ENCODE assay signal across 22 mouse cellular contexts in genomic region chr8:106129232-106129930, GRCm38 (mm10). TPM values are rescaled to one million over a fixed set of nuclear protein-coding genes. Genes with fewer than 3 reads are reported as not detected.
A peak's percentile ranks its signal among the peaks of the same experiment; 100 is the strongest.
DNase-seq lines count a peak whose midpoint lies in the region; TF ChIP-seq lines count a peak whose summit lies in the region.
"Had no signal": no experiment of that assay in that cellular context is flagged by ENCODE, and none has a peak within 500 bp of the region (broad histone marks: within the 10 kb centered on the region; RNA-seq: fewer than 3 reads in every experiment).

No protein-coding gene starts in this region.

- TF ChIP-seq POLR2A in kidney, adult 2 months (IDR thresholded peaks at IDR 0.05; ENCODE audit: low read depth, low read length), result no peak

- 0 out of 2 replicates have a peak, but pooled peaks cover 7% of the 10 kb centered on the region for H3K4me1 ChIP-seq in kidney, adult 2 months (ENCODE audit: control insufficient read depth, insufficient read depth, low read length)
- H3K4me1 ChIP-seq: forebrain, embryonic 10.5 days; forebrain, embryonic 13.5 days; heart, embryonic 13.5 days; hindbrain, embryonic 10.5 days; hindbrain, embryonic 13.5 days had no signal

- peak; percentile 95 for DNase-seq in heart, adult 11 months
- DNase-seq in heart, postnatal 25 days (ENCODE audit: low spot score), result no peak
- peak; percentile 24 for DNase-seq in kidney, adult 2 months
- DNase-seq in kidney, postnatal 36 days, result no peak
- DNase-seq in urinary bladder, postnatal 14 days (ENCODE audit: low spot score), result peak; percentile 22
- no peak for DNase-seq in urinary bladder, postnatal 36 days (ENCODE audit: low spot score in 2 of 2)
- DNase-seq: adrenal gland, adult 2 months; adrenal gland, postnatal 14 days; cerebellum, adult 11 months; cerebellum, adult 2 months; cerebellum, postnatal 10 days; gastrocnemius, postnatal 14 days; heart, adult 2 months; heart, postnatal 36 days had no signal

- peaks cover 2% of the 10 kb centered on the region; the same call in 1 of the 2 replicates for H3K36me3 ChIP-seq in kidney, adult 2 months (ENCODE audit: control insufficient read depth, insufficient read depth, low read length)

- H3K27me3 ChIP-seq in kidney, adult 2 months (replicated peaks; ENCODE audit: control insufficient read depth, insufficient read depth, low read length), result no peaks in the 10 kb centered on the region

- intact Hi-C loops in heart, postnatal 25 days (cut with DNase I), result no loop called here

- H3K27ac ChIP-seq in kidney, adult 2 months (ENCODE audit: insufficient read depth, low read depth, low read length), result no peak overlapping the region
- H3K27ac ChIP-seq: forebrain, embryonic 10.5 days; forebrain, embryonic 13.5 days; heart, adult 2 months; heart, embryonic 13.5 days; hindbrain, embryonic 10.5 days; hindbrain, embryonic 13.5 days; intestine, embryonic 15.5 days had no signal

- no peak overlapping the region for H3K4me3 ChIP-seq in kidney, adult 2 months (ENCODE audit: insufficient read depth, low read depth, low read length)
- H3K4me3 ChIP-seq: forebrain, embryonic 10.5 days; forebrain, embryonic 13.5 days; heart, adult 2 months; heart, embryonic 13.5 days; hindbrain, embryonic 10.5 days; hindbrain, embryonic 13.5 days; intestine, embryonic 15.5 days had no signal

- TF ChIP-seq CTCF in kidney, adult 2 months (conservative IDR thresholded peaks at IDR 0.05; ENCODE audit: insufficient read depth, insufficient read length, low read depth, low read length), result no peak

RNA-seq across cellular contexts. Expression of gene Esrp2, which starts 7.4 kb away (rescaled TPM):
- total RNA-seq in heart, postnatal 25 days (2021), result under 1 TPM; 0.53 to 0.60 TPM
- polyA plus RNA-seq in kidney, adult 2 months (2012; rRNA removed), result 31.0 and 34.3 TPM in 2 replicates
- total RNA-seq: gastrocnemius, adult 18-20 months; gastrocnemius, postnatal 14 days had no signal
- polyA plus RNA-seq: CD4-positive, CD25-positive, alpha-beta regulatory T cell, adult 4 months had no signal

RNA-seq across cellular contexts. Expression of gene Pla2g15, which starts 20.8 kb away (rescaled TPM):
- 1 to 10 TPM; 7.8 to 8.7 TPM for total RNA-seq in heart, postnatal 25 days (2021)
- 9.4 and 10.2 TPM in 2 replicates for polyA plus RNA-seq in kidney, adult 2 months (2012; rRNA removed)

RNA-seq across cellular contexts. Expression of gene Slc7a6, which starts 39.3 kb away (rescaled TPM):
- total RNA-seq in heart, postnatal 25 days (2021), result 10 to 100 TPM; 12.0 to 12.2 TPM
- 8.2 and 9.8 TPM in 2 replicates for polyA plus RNA-seq in kidney, adult 2 months (2012; rRNA removed)

Comparison
In these comparisons a context has a peak if more than half of its experiments do, and no peak if none do; other contexts are left out.
1. DNase-seq: peak in heart, adult 11 months (single experiment), kidney, adult 2 months (single experiment) and urinary bladder, postnatal 14 days (single experiment); none in heart, postnatal 25 days (single experiment), kidney, postnatal 36 days (0 of 2) and urinary bladder, postnatal 36 days (0 of 2).